Mouse (Mus musculus): ENCODE data around the gene Far2.
"Not testable (repeated sequence)": the region's sequence is repeated elsewhere in the genome, so short reads cannot be mapped to it uniquely, and the experiment has no call there.

Far2 gene

GRCm38 (mm10) chr6:148117696-148118095, 70.6 kb downstream of the Far2 start:
- DNase-seq (ENCODE audit: low read depth), result no peak

- DNase-seq (ENCODE audit: low read depth), result no peak
Observed at GRCm38 (mm10) chr6:148120703-148121102, 73.6 kb downstream of the Far2 start.

GRCm38 (mm10) chr6:148126851-148127250, 79.8 kb downstream of the Far2 start:
- DNase-seq (ENCODE audit: low read depth), result not testable (repeated sequence)

GRCm38 (mm10) chr6:148132314-148132713, 85.3 kb downstream of the Far2 start:
- no peak for DNase-seq (ENCODE audit: low read depth)

GRCm38 (mm10) chr6:148133536-148133935, 86.5 kb downstream of the Far2 start:
- DNase-seq (ENCODE audit: low read depth), result no peak

- DNase-seq (ENCODE audit: low read depth), result peak; percentile 50
Observed at GRCm38 (mm10) chr6:148135769-148136382, 88.8 kb downstream of the Far2 start.

- no peak for DNase-seq (ENCODE audit: low read depth)
Observed at GRCm38 (mm10) chr6:148139288-148139995, 92.4 kb downstream of the Far2 start.

GRCm38 (mm10) chr6:148141874-148142273, 94.8 kb downstream of the Far2 start:
- DNase-seq (ENCODE audit: low read depth), result no peak

GRCm38 (mm10) chr6:148142421-148142820, 95.4 kb downstream of the Far2 start:
- no peak for DNase-seq (ENCODE audit: low read depth)

- DNase-seq (ENCODE audit: low read depth), result not testable (repeated sequence)
Observed at GRCm38 (mm10) chr6:148152305-148152704, 105.2 kb downstream of the Far2 start.

GRCm38 (mm10) chr6:148172904-148173303, 125.8 kb downstream of the Far2 start:
- no peak for DNase-seq (ENCODE audit: low read depth)

GRCm38 (mm10) chr6:148185694-148186093, 138.6 kb downstream of the Far2 start:
- no peak for DNase-seq (ENCODE audit: low read depth)

- no peak for DNase-seq (ENCODE audit: low read depth)
Observed at GRCm38 (mm10) chr6:148193972-148194701, 147.1 kb downstream of the Far2 start.

GRCm38 (mm10) chr6:148199177-148199576, 152.1 kb downstream of the Far2 start:
- DNase-seq (ENCODE audit: low read depth), result no peak

GRCm38 (mm10) chr6:148199729-148200128, 152.7 kb downstream of the Far2 start:
- no peak for DNase-seq (ENCODE audit: low read depth)

GRCm38 (mm10) chr6:148205134-148205533, 158.1 kb downstream of the Far2 start:
- DNase-seq (ENCODE audit: low read depth), result no peak

- DNase-seq (ENCODE audit: low read depth), result no peak
Observed at GRCm38 (mm10) chr6:148207522-148207921, 160.5 kb downstream of the Far2 start.

- peak; percentile 56 for DNase-seq (ENCODE audit: low read depth)
Observed at GRCm38 (mm10) chr6:148211391-148211876, 164.4 kb downstream of the Far2 start.

- DNase-seq (ENCODE audit: low read depth), result peak; percentile 99
Observed at GRCm38 (mm10) chr6:148211897-148212680, 165.0 kb downstream of the Far2 start, which contains the start of gene Ergic2. TSS of gene Ergic2 (minus strand) at chr6:148212374.

- peak; percentile 72 for DNase-seq (ENCODE audit: low read depth)
Observed at GRCm38 (mm10) chr6:148214765-148215164, 167.7 kb downstream of the Far2 start.

- DNase-seq (ENCODE audit: low read depth), result peak; percentile 51
Observed at GRCm38 (mm10) chr6:148216752-148217151, 169.7 kb downstream of the Far2 start.
